Mouse (Mus musculus) stomach, embryonic 16.5 days (tissue): Measurements from ENCODE around the gene Haus4. TPM values are rescaled to one million over a fixed set of nuclear protein-coding genes. Genes with fewer than 3 reads are reported as not detected.
A peak's percentile ranks its signal among the peaks of the same experiment; 100 is the strongest.

Source experiments
- ATAC-seq: fragments of 200-750 bp; cut with Nextera tagmentation; 2 replicates; pipeline ENCODE4 v1.8.0; 2017; ENCODE audit warnings: moderate number of reproducible peaks, moderate TSS enrichment; ENCODE audit not compliant: insufficient read depth, low FRiP score
- H3K27ac ChIP-seq: fragments of 300-500 bp; sonication (generic); 2 replicates; pipeline ENCODE4 v1.5.1; 2014; ENCODE audit warnings: low read length
- H3K27me3 ChIP-seq: fragments of 300-500 bp; sonication (generic); 2 replicates; pipeline ENCODE4 v1.6.1; 2014; ENCODE audit warnings: low read length, control low read depth, mixed read lengths; ENCODE audit not compliant: control insufficient read depth, insufficient read depth
- H3K36me3 ChIP-seq: fragments of 300-500 bp; sonication (generic); 2 replicates; pipeline ENCODE4 v1.6.1; 2014; ENCODE audit warnings: low read length; ENCODE audit not compliant: control insufficient read depth, insufficient read depth
- H3K4me1 ChIP-seq: fragments of 300-500 bp; sonication (generic); 2 replicates; pipeline ENCODE4 v1.6.1; 2014; ENCODE audit warnings: low read length, control low read depth, mixed read lengths; ENCODE audit not compliant: control insufficient read depth, insufficient read depth
- H3K4me2 ChIP-seq: fragments of 300-500 bp; sonication (generic); 2 replicates; pipeline ENCODE4 v1.6.1; 2014; ENCODE audit warnings: low read depth, low read length, mixed read lengths
- H3K4me3 ChIP-seq: fragments of 300-500 bp; sonication (generic); replicated peaks from 2 replicates; pipeline ENCODE4 v1.5.1; 2014; ENCODE audit warnings: mild to moderate bottlenecking, low read length
- H3K9ac ChIP-seq: fragments of 300-500 bp; sonication (generic); 2 replicates; pipeline ENCODE4 v1.6.1; 2014; ENCODE audit warnings: low read length
- H3K9me3 ChIP-seq: fragments of 300-500 bp; sonication (generic); replicated peaks from 2 replicates; pipeline ENCODE4 v1.6.1; 2016; ENCODE audit warnings: low read length, control low read depth; ENCODE audit not compliant: control insufficient read depth
- WGBS: fragments of 180-500 bp; shearing (Covaris S2); extraction: QIAGEN DNeasy Blood & Tissue Kit; methylation state at CpG from one replicate; pipeline ENCODE4 v1.1.7; 2014; 5-methylcytosine and 5-hydroxymethylcytosine counted together
- polyA plus RNA-seq: library from polyadenylated mRNA; unstranded; fragments of >200 nt; fragmentation: Nextera tagmentation; extraction: Ambion mirVana; gene quantifications from 2 replicates; pipeline ENCODE4 v1.2.1, GENCODE M21; 2015

Gene Haus4
- polyA plus RNA-seq, 1 experiment from 2014 or later = 44.4 TPM

GRCm38 (mm10) chr14:54592319-54592934 is 38.0 kb upstream of the Haus4 start:
- H3K4me1 ChIP-seq = no peaks in the 10 kb centered on the region
- no peaks in the 10 kb centered on the region for H3K27me3 ChIP-seq
- no peaks in the 10 kb centered on the region; the same call in 1 of the 2 replicates for H3K36me3 ChIP-seq
- ATAC-seq = no peak; the same call in 1 of the 2 replicates
- WGBS = 53% methylated on average over 10 of the region's 10 CpGs
- H3K4me2 ChIP-seq = no peak overlapping the region
- H3K4me3 ChIP-seq = no peak overlapping the region
- H3K9ac ChIP-seq = no peak overlapping the region
- 0 out of 2 replicates have a peak, but pooled peaks cover 4% of the 10 kb centered on the region for H3K9me3 ChIP-seq
- H3K27ac ChIP-seq = 0 out of 2 replicates have a peak overlapping the region, but pooled peaks have one; percentile 29

- Histone ChIP-seq H3K4me1 (no peaks in the 10 kb centered on the region), H3K27me3 (no peaks in the 10 kb centered on the region), H3K36me3 (no peaks in the 10 kb centered on the region; the same call in 1 of the 2 replicates), H3K9me3 (0 out of 2 replicates have a peak, but pooled peaks cover 4% of the 10 kb centered on the region), H3K9ac (no peak overlapping the region), H3K4me2 (no peak overlapping the region), H3K27ac (no peak overlapping the region), H3K4me3 (no peak overlapping the region)
- WGBS = 92% methylated on average over 16 of the region's 16 CpGs
- no peak for ATAC-seq
Measured at GRCm38 (mm10) chr14:54591056-54591455, 36.6 kb upstream of the Haus4 start.

- WGBS = 32% methylated on average over 7 of the region's 7 CpGs
- Histone ChIP-seq H3K36me3 (no peaks in the 10 kb centered on the region), H3K9me3 (no peaks in the 10 kb centered on the region), H3K4me1 (no peaks in the 10 kb centered on the region), H3K9ac (peak overlapping the region; percentile 31; the same call in 1 of the 2 replicates), H3K27ac (peak overlapping the region; percentile 69; the same call in 1 of the 2 replicates), H3K27me3 (no peaks in the 10 kb centered on the region), H3K4me2 (peak overlapping the region; percentile 22), H3K4me3 (no peak overlapping the region)
- ATAC-seq = peak; percentile 77
Measured at GRCm38 (mm10) chr14:54583681-54584338, 29.4 kb upstream of the Haus4 start.

GRCm38 (mm10) chr14:54582536-54582935 is 28.1 kb upstream of the Haus4 start:
- H3K9ac ChIP-seq = no peak overlapping the region
- no peaks in the 10 kb centered on the region for H3K36me3 ChIP-seq
- H3K27ac ChIP-seq = no peak overlapping the region
- peaks cover 4% of the 10 kb centered on the region; the same call in 1 of the 2 replicates for H3K4me1 ChIP-seq
- H3K27me3 ChIP-seq = no peaks in the 10 kb centered on the region
- 79% methylated on average over 9 of the region's 9 CpGs for WGBS
- H3K4me2 ChIP-seq = no peak overlapping the region
- no peaks in the 10 kb centered on the region for H3K9me3 ChIP-seq
- H3K4me3 ChIP-seq = no peak overlapping the region
- no peak for ATAC-seq

GRCm38 (mm10) chr14:54579638-54580037 is 25.2 kb upstream of the Haus4 start:
- Histone ChIP-seq H3K4me2 (no peak overlapping the region), H3K4me1 (peaks cover 11% of the 10 kb centered on the region), H3K27ac (no peak overlapping the region), H3K9me3 (no peaks in the 10 kb centered on the region), H3K9ac (no peak overlapping the region), H3K36me3 (no peaks in the 10 kb centered on the region), H3K27me3 (no peaks in the 10 kb centered on the region), H3K4me3 (no peak overlapping the region)
- 71% methylated on average over 7 of the region's 7 CpGs for WGBS
- ATAC-seq = no peak

- ATAC-seq = no peak
- no peaks in the 10 kb centered on the region for H3K36me3 ChIP-seq
- peaks cover 27% of the 10 kb centered on the region for H3K4me1 ChIP-seq
- no peaks in the 10 kb centered on the region for H3K27me3 ChIP-seq
- no peaks in the 10 kb centered on the region for H3K9me3 ChIP-seq
- under 1% methylated on average over 10 of the region's 10 CpGs for WGBS
- peak overlapping the region; percentile 88 for H3K4me3 ChIP-seq
- peak overlapping the region; percentile 57 for H3K4me2 ChIP-seq
- peak overlapping the region; percentile 90 for H3K9ac ChIP-seq
- peak overlapping the region; percentile 86 for H3K27ac ChIP-seq
Measured at GRCm38 (mm10) chr14:54578063-54578462, 23.6 kb upstream of the Haus4 start.

GRCm38 (mm10) chr14:54577089-54577982 is 22.9 kb upstream of the Haus4 start, which contains the start of gene Ajuba:
Gene Ajuba, minus strand, starts transcription at chr14:54577558.
- Histone ChIP-seq H3K36me3 (no peaks in the 10 kb centered on the region), H3K4me1 (peaks cover 34% of the 10 kb centered on the region), H3K4me2 (peak within 1 kb of the TSS; percentile 57), H3K27ac (peak within 1 kb of the TSS; percentile 86), H3K9me3 (no peaks in the 10 kb centered on the region), H3K9ac (peak within 1 kb of the TSS; percentile 90), H3K4me3 (peak within 1 kb of the TSS; percentile 88), H3K27me3 (no peaks in the 10 kb centered on the region)
- ATAC-seq = peak; percentile 76
- under 1% methylated on average over 66 of the region's 66 CpGs for WGBS

GRCm38 (mm10) chr14:54576241-54577088 is 22.0 kb upstream of the Haus4 start:
- Histone ChIP-seq H3K27ac (peak overlapping the region; percentile 86), H3K4me2 (peak overlapping the region; percentile 57), H3K9me3 (no peaks in the 10 kb centered on the region), H3K9ac (peak overlapping the region; percentile 90), H3K27me3 (no peaks in the 10 kb centered on the region), H3K4me3 (peak overlapping the region; percentile 88), H3K4me1 (peaks cover 37% of the 10 kb centered on the region), H3K36me3 (no peaks in the 10 kb centered on the region)
- under 1% methylated on average over 84 of the region's 84 CpGs for WGBS
- no peak for ATAC-seq
